Mouse (Mus musculus): ENCODE data around the gene Atp5d. TPM values are rescaled to one million over a fixed set of nuclear protein-coding genes. Genes with fewer than 3 reads are reported as not detected.
A peak's percentile ranks its signal among the peaks of the same experiment; 100 is the strongest.

Atp5d gene
- total and polyA plus RNA-seq, 2 experiments from 2014 or later = 154 to 633 TPM

DNA sequence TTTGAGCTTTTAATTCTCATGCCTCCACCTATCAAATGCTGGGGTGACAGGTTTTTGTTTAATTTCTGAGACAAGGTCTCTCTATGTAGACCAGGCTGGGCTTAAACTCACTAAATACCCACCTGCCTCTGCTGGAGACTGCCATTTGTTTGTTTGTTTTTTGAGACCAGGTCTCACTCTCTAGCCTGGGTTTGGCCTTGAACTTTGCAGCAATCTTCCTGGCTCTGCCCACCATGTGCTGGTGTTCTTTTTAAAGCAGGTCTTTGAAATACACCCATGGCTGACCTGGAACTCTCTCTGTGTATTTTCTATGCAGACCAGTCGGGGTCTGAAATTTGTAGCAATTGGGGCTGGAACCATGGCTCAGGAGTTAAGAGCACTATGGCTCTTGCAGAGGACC is 2.8 kb upstream of the Atp5d start:
- H3K4me2 ChIP-seq (ENCODE audit: low read depth) = no peak overlapping the region
- H3K9ac ChIP-seq = no peak overlapping the region
- H3K27ac ChIP-seq (ENCODE audit: low read depth, low read length) = no peak overlapping the region
- H3K27me3 ChIP-seq (ENCODE audit: insufficient read depth, low read length) = no peaks in the 10 kb centered on the region
- DNase-seq = no peak
- no peak for TF ChIP-seq CTCF (IDR thresholded peaks at IDR 0.05; ENCODE audit: low read depth)
- H3K4me1 ChIP-seq (ENCODE audit: insufficient read depth) = peaks cover 12% of the 10 kb centered on the region; the same call in 1 of the 2 replicates
- no peak for ATAC-seq
- H3K9me3 ChIP-seq (ENCODE audit: low read length) = no peaks in the 10 kb centered on the region
- WGBS = 97% methylated on average over 1 of the region's 1 CpGs
- no peak overlapping the region for H3K4me3 ChIP-seq (ENCODE audit: low read depth, low read length)
- peaks cover 51% of the 10 kb centered on the region for H3K36me3 ChIP-seq (ENCODE audit: insufficient read depth)

DNA sequence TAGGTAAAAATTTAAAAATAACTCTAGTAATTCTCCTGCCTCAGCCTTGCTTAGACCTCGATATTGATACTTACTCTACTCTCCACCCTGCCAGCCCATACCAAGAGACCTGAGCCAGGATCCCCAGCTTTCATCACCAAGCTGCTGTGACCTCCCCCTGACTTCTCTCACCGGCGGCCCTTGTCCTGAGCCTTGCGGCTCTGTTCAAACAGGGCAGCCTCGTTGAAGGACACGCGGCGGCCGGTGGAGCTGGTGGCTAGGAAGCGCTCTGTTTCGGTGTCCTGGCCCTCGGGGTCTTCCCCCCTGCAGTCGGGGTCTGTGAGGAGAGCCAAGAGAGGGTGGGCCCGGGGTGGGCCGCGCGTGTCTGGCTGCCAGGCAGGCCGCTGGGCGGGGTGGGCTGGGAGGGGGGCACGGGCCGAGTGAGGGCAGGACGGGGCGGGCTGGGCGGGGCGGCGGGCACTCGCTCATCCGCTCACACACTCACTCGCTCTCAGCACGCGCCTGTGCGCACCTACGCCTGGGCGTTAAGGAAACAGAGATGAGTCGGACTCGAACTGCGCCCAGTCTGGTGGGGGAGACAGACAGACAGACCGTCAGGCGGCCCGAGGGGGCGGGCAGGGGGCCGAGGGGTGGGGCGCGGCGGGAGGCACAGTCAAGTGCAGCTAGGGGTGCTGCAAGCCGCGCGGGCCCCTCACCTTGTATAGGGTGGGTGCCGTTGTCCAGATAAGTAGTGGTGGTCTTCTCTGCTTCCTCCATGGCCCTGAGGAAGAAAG is 2.1 kb upstream of the Atp5d start:
- Histone ChIP-seq H3K4me3 (ENCODE audit: low read depth, low read length) (peak overlapping the region; percentile 74), H3K27me3 (ENCODE audit: insufficient read depth, low read length) (no peaks in the 10 kb centered on the region), H3K27ac (ENCODE audit: low read depth, low read length) (peak overlapping the region; percentile 96), H3K4me1 (ENCODE audit: insufficient read depth) (peaks cover 12% of the 10 kb centered on the region; the same call in 1 of the 2 replicates), H3K36me3 (ENCODE audit: insufficient read depth) (peaks cover 43% of the 10 kb centered on the region), H3K4me2 (ENCODE audit: low read depth) (peak overlapping the region; percentile 93), H3K9me3 (ENCODE audit: low read length) (no peaks in the 10 kb centered on the region), H3K9ac (peak overlapping the region; percentile 93)
- no peak for TF ChIP-seq CTCF (IDR thresholded peaks at IDR 0.05; ENCODE audit: low read depth)
- WGBS = 21% methylated on average over 46 of the region's 49 CpGs
- DNase-seq (no peak), ATAC-seq (no peak)

DNA sequence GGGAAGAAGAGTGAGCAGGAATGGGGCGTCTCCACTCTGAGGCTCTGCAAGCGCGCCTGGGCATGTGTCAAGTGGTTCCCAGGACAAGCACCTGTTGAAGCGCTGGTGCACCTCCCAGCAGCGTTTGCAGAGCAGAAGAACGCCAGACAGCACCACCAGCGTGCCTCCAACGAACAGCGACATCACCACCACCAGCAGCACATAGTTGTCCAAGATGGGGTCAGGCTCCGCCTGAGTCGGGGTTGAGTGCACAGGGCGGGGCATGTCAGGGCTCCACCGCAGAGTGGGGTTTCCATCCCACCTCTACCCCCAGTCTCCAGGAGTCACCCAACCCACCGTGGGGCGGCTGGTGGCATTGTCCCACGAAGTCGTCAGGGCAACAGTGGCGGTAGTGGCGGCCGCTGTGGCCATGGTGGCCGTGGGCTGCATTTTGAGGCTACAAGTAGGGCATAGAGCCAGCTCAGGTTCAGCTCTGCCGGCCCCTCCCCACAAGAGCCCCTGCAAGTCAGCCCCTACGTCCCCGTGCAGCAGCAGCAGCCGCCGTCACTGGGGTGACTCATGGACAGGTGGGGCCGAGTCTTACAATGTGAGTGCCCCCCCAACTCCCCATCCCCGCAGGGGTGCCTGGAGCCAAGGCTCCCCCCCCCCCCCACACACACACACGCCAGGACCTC is 1.3 kb upstream of the Atp5d start:
- Histone ChIP-seq H3K9me3 (ENCODE audit: low read length) (no peaks in the 10 kb centered on the region), H3K27ac (ENCODE audit: low read depth, low read length) (peak overlapping the region; percentile 96), H3K4me1 (ENCODE audit: insufficient read depth) (peaks cover 12% of the 10 kb centered on the region; the same call in 1 of the 2 replicates), H3K27me3 (ENCODE audit: insufficient read depth, low read length) (no peaks in the 10 kb centered on the region), H3K4me3 (ENCODE audit: low read depth, low read length) (peak overlapping the region; percentile 74), H3K36me3 (ENCODE audit: insufficient read depth) (peaks cover 37% of the 10 kb centered on the region), H3K9ac (peak overlapping the region; percentile 93), H3K4me2 (ENCODE audit: low read depth) (peak overlapping the region; percentile 93)
- DNase-seq = peak; percentile 77
- peak; percentile 16; the same call in 1 of the 2 replicates for ATAC-seq
- WGBS = 7% methylated on average over 29 of the region's 29 CpGs
- TF ChIP-seq CTCF (IDR thresholded peaks at IDR 0.05; ENCODE audit: low read depth) = peak; percentile 10; the same call in 1 of the 2 replicates

DNA sequence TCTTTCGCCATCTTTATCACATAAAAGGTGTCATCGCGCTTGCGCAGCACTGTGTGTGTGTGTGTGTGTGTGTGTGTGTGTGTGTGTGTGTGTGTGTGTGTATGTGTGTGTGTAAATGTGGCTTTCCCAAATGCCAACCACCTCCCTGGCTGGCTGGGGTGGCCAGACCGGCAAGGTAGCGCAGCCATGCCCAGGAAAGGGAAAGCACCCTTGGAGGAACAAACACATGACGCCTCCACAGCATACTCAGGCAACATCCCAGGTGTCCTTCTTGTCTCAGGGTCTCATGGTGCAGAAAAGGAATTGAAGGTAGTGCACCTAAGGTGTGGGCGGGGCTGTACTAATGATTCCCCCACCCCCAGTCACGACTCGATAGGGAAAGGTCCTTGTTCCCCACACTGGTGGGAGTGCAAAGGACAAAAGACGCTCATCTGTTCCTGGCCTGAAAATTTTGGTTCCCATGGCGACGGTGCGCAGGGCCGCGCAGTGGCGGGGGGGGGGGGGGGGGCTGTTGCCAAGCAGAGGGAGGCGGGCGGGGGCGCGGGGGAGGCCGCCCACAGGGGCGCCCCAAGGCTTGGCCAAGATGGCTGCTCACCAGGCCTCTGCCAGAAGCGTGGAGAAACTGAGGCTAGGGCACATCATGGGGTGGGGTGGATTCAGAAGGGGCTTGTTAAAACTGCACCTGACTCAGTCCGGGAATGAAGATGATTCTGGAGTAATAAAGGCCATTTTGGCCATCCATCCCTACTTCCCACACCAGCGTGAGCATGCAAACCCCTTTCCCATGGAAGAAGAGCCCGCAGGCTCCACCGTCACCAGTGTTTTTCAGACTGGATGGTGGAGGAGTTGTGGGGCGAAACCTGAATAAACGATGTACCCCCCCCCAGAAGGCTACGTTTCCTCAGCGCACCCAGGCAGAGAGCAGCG is 543 bp upstream of the Atp5d start:
- no peaks in the 10 kb centered on the region for H3K27me3 ChIP-seq (ENCODE audit: insufficient read depth, low read length)
- peak; percentile 3; the same call in 1 of the 2 replicates for ATAC-seq
- H3K4me2 ChIP-seq (ENCODE audit: low read depth) = peak overlapping the region; percentile 93
- no peak for TF ChIP-seq CTCF (IDR thresholded peaks at IDR 0.05; ENCODE audit: low read depth)
- DNase-seq = peak; percentile 77
- peak overlapping the region; percentile 74 for H3K4me3 ChIP-seq (ENCODE audit: low read depth, low read length)
- 4% methylated on average over 32 of the region's 33 CpGs for WGBS
- peak overlapping the region; percentile 93 for H3K9ac ChIP-seq
- peaks cover 15% of the 10 kb centered on the region for H3K4me1 ChIP-seq (ENCODE audit: insufficient read depth)
- H3K27ac ChIP-seq (ENCODE audit: low read depth, low read length) = peak overlapping the region; percentile 96
- no peaks in the 10 kb centered on the region for H3K9me3 ChIP-seq (ENCODE audit: low read length)
- H3K36me3 ChIP-seq (ENCODE audit: insufficient read depth) = peaks cover 29% of the 10 kb centered on the region

DNA sequence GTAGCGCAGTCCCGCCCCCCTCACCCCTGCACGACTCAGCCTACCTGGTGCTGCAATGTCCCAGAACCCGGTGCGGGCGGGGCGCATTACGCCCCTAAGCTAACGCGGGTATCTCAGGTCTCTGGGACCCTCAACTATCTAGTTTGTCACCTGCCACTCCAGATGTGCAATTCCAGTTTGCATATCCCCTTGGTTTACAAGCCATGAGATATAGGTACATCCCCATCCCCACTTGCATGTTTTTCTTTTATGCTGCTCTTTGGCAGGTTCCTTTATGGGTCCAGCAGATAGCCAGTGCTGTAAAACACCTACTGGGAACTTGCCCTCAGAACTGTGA is 975 bp downstream of the Atp5d start:
- H3K9me3 ChIP-seq (ENCODE audit: low read length) = no peaks in the 10 kb centered on the region
- no peaks in the 10 kb centered on the region for H3K27me3 ChIP-seq (ENCODE audit: insufficient read depth, low read length)
- H3K36me3 ChIP-seq (ENCODE audit: insufficient read depth) = peaks cover 23% of the 10 kb centered on the region
- ATAC-seq (no peak), DNase-seq (no peak)
- peak overlapping the region; percentile 96 for H3K27ac ChIP-seq (ENCODE audit: low read depth, low read length)
- no peak for TF ChIP-seq CTCF (IDR thresholded peaks at IDR 0.05; ENCODE audit: low read depth)
- H3K4me1 ChIP-seq (ENCODE audit: insufficient read depth) = peaks cover 17% of the 10 kb centered on the region
- H3K4me2 ChIP-seq (ENCODE audit: low read depth) = peak overlapping the region; percentile 93
- WGBS = under 1% methylated on average over 10 of the region's 10 CpGs
- peak overlapping the region; percentile 74 for H3K4me3 ChIP-seq (ENCODE audit: low read depth, low read length)
- peak overlapping the region; percentile 93 for H3K9ac ChIP-seq

DNA sequence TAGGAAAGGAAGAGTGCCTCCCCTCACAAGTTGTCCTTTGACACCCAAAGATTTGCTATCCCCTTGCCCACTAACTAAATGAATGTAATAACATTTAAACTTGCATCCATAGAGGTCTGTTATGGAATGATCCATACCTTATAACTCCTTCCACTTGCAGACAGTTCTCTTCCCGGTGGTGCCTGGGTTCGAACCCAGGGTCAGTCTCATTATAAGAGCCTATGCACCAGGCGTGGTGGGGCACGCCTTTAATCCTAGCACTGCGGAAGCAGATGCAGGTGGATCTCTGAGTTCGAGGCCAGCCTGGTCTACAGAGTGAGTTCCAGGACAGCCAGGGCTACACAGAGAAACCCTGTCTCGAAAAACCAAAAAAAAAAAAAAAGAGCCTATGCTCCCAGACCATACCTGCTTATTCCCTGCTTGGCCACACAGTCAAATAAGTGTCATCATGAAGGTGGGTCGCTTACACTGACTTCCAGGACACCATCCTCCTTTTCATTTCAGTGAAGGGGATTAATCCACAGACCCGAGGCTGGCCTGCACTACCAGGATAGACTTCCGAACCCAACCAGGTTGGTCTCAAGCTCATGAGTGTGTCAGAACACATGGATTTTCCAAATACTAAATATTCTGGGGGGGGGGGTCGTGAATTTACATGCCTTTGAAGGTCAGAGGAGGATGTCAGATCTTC is 1.7 kb downstream of the Atp5d start:
- Histone ChIP-seq H3K27ac (ENCODE audit: low read depth, low read length) (no peak overlapping the region), H3K36me3 (ENCODE audit: insufficient read depth) (peaks cover 23% of the 10 kb centered on the region), H3K4me1 (ENCODE audit: insufficient read depth) (peaks cover 17% of the 10 kb centered on the region), H3K4me3 (ENCODE audit: low read depth, low read length) (no peak overlapping the region), H3K9ac (no peak overlapping the region), H3K4me2 (ENCODE audit: low read depth) (no peak overlapping the region), H3K27me3 (ENCODE audit: insufficient read depth, low read length) (no peaks in the 10 kb centered on the region), H3K9me3 (ENCODE audit: low read length) (no peaks in the 10 kb centered on the region)
- ATAC-seq = no peak
- 75% methylated on average over 11 of the region's 11 CpGs for WGBS
- no peak for DNase-seq
- no peak for TF ChIP-seq CTCF (IDR thresholded peaks at IDR 0.05; ENCODE audit: low read depth)
